Mouse (Mus musculus) gonadal fat pad, adult 2 months (tissue): ENCODE results near the gene E2f2. TPM values are rescaled to one million over a fixed set of nuclear protein-coding genes. Genes with fewer than 3 reads are reported as not detected.

ENCODE experiments used
- DNase-seq: peaks from one replicate; pipeline ENCODE4 v3.0.0-alpha.2; 2012; ENCODE audit warnings: low read depth
- polyA plus RNA-seq: library from polyadenylated mRNA; depleted of rRNA; stranded (reverse); fragments of >200 nt; gene quantifications from 2 replicates; pipeline ENCODE4 v1.2.3, GENCODE M21; 2012; rRNA removed

Gene E2f2
- 2.0 and 2.4 TPM in 2 replicates for polyA plus RNA-seq

GRCm38 (mm10) chr4:136172011-136172541, at the start of gene E2f2:
TSS of gene E2f2 (plus strand) at chr4:136172394.
- no peak for DNase-seq

- DNase-seq = no peak
These were observed 48.9 kb upstream of the E2f2 start for GRCm38 (mm10) chr4:136123111-136123791.

- DNase-seq = no peak
These were observed 48.4 kb upstream of the E2f2 start for GRCm38 (mm10) chr4:136123792-136124161.

- no peak for DNase-seq
These were observed 47.6 kb upstream of the E2f2 start for GRCm38 (mm10) chr4:136124581-136124980.

GRCm38 (mm10) chr4:136125458-136125857, 46.7 kb upstream of the E2f2 start:
- no peak for DNase-seq

GRCm38 (mm10) chr4:136126019-136126418, 46.2 kb upstream of the E2f2 start:
- no peak for DNase-seq

GRCm38 (mm10) chr4:136127670-136128069, 44.5 kb upstream of the E2f2 start:
- DNase-seq = no peak

GRCm38 (mm10) chr4:136129842-136130241, 42.4 kb upstream of the E2f2 start:
- no peak for DNase-seq

- no peak for DNase-seq
These were observed 38.4 kb upstream of the E2f2 start for GRCm38 (mm10) chr4:136133801-136134200.

GRCm38 (mm10) chr4:136134418-136134977, 37.7 kb upstream of the E2f2 start:
- DNase-seq = no peak

- DNase-seq = no peak
These were observed 37.0 kb upstream of the E2f2 start for GRCm38 (mm10) chr4:136134978-136135873.

GRCm38 (mm10) chr4:136135874-136136728, 36.1 kb upstream of the E2f2 start:
- DNase-seq = no peak

GRCm38 (mm10) chr4:136139326-136140110, 32.7 kb upstream of the E2f2 start:
- DNase-seq = no peak

- DNase-seq = no peak
These were observed 31.6 kb upstream of the E2f2 start for GRCm38 (mm10) chr4:136140327-136141250.

- DNase-seq = no peak
These were observed 29.7 kb upstream of the E2f2 start for GRCm38 (mm10) chr4:136142267-136143192.

- no peak for DNase-seq
These were observed 28.8 kb upstream of the E2f2 start, which contains the start of gene Id3 for GRCm38 (mm10) chr4:136143193-136143976. TSS of gene Id3 (plus strand) at chr4:136143497.

GRCm38 (mm10) chr4:136144126-136144926, 27.9 kb upstream of the E2f2 start:
- no peak for DNase-seq
